Mouse (Mus musculus) bone marrow macrophage, adult 2 months (primary cell): Measurements from ENCODE around the gene Glud1. TPM values are rescaled to one million over a fixed set of nuclear protein-coding genes. Genes with fewer than 3 reads are reported as not detected.
"Not testable (repeated sequence)": the region's sequence is repeated elsewhere in the genome, so short reads cannot be mapped to it uniquely, and the experiment has no call there.

Experiments
- H3K27ac ChIP-seq: 2 replicates; pipeline ENCODE4 v1.5.1; 2012; ENCODE audit warnings: low read depth, low read length; ENCODE audit not compliant: insufficient read depth
- H3K4me1 ChIP-seq: 2 replicates; pipeline ENCODE4 v1.6.1; 2012; ENCODE audit warnings: low read length; ENCODE audit not compliant: control insufficient read depth, insufficient read depth
- H3K4me3 ChIP-seq: 2 replicates; pipeline ENCODE4 v1.5.1; 2012; ENCODE audit warnings: mild to moderate bottlenecking, low read length, moderate library complexity; ENCODE audit not compliant: insufficient read depth
- CTCF ChIP-seq: IDR thresholded peaks from 2 replicates; pipeline ENCODE4 v1.5.1; 2012; ENCODE audit warnings: low read depth, mild to moderate bottlenecking, low read length, moderate library complexity
- POLR2A ChIP-seq: IDR thresholded peaks from 2 replicates; pipeline ENCODE4 v1.6.1; 2012; ENCODE audit warnings: mild to moderate bottlenecking, low read depth, low read length, borderline replicate concordance
- polyA plus RNA-seq: library from polyadenylated mRNA; stranded (reverse); fragments of >200 nt; gene quantifications from 2 replicates; pipeline ENCODE4 v1.2.4, GENCODE M21; 2012; ENCODE audit not compliant: missing spikeins, insufficient read depth, insufficient read length

Glud1 gene
- polyA plus RNA-seq, 1 experiment: 197 TPM

GRCm38 (mm10) chr14:34311021-34311631, 599 bp downstream of the Glud1 start:
- TF ChIP-seq POLR2A (no peak), CTCF (no peak)
- H3K27ac ChIP-seq: peak overlapping the region; percentile 84
- H3K4me3 ChIP-seq: peak overlapping the region; percentile 88
- peaks cover 16% of the 10 kb centered on the region for H3K4me1 ChIP-seq

DNA sequence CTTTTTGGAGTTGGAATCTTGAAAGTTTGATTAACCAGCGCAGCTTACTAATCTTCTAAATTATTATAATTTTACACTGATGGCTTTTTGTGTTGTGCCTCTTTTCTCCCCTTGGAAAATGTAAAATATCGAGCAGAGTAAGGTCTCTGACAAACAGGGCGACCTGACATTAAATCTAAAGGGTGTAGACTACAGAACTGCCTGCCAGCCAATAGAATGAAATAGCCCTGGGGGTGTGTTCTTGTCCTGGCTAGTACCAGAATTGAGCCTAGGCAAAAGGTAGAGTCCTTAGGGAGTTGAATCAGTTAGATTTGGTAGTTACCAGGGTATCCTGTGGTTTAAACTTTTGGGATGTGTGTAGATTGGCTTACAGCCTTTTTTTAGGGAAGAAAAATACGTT, 1.2 kb downstream of the Glud1 start:
- Histone ChIP-seq H3K4me1 (peaks cover 16% of the 10 kb centered on the region), H3K4me3 (peak overlapping the region; percentile 88), H3K27ac (peak overlapping the region; percentile 84; the same call in 1 of the 2 replicates)
- TF ChIP-seq CTCF (no peak), POLR2A (no peak)

GRCm38 (mm10) chr14:34312339-34313048, 2.0 kb downstream of the Glud1 start:
- Histone ChIP-seq H3K27ac (peak overlapping the region; percentile 31), H3K4me3 (peak overlapping the region; percentile 54), H3K4me1 (peaks cover 13% of the 10 kb centered on the region)
- TF ChIP-seq CTCF: no peak

DNA sequence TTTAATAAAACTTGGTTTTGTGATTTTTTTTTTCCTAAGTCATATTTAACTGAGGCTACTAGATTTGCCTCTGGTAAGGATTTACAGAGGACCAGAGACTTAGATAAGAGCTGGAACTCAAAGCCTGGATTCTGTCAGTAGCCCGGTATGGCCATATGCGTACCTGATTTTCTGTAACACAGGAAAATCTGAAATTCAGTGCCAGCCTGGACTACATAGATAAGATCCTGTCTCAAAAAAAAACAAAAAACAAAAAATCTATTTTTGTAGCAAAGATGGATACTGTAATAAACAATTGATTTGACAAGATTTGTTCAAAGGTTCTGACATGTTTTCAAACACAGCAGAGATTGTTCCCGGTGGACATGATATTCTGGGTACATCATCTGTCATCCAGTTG, 3.1 kb downstream of the Glud1 start:
- TF ChIP-seq CTCF: no peak
- no peak for TF ChIP-seq POLR2A
- H3K4me3 ChIP-seq: no peak overlapping the region
- H3K4me1 ChIP-seq: peaks cover 14% of the 10 kb centered on the region
- no peak overlapping the region for H3K27ac ChIP-seq

GRCm38 (mm10) chr14:34314383-34314782, 3.9 kb downstream of the Glud1 start:
- Histone ChIP-seq H3K4me1 (peaks cover 12% of the 10 kb centered on the region), H3K4me3 (peak overlapping the region; percentile 10; the same call in 1 of the 2 replicates)
- not testable (repeated sequence) for H3K27ac ChIP-seq

DNA sequence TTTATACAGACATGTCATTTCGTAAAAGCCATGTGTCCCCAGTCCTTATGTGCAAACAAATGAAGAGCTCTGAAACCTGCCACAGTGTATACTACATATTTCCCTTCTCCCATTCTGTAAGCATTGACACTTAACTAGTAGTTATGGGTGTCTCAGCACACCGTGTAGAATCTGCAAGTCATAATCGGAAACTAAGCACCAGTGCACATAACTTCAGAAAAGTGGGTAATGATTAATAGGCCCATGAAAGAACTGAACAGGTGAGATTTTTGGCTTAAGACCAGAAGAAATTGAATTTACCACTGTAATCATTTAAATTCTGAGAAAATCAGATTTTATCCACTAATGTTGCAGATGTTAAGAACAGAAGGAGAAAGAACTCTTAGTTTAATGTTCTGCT, 4.3 kb downstream of the Glud1 start:
- Histone ChIP-seq H3K4me3 (no peak overlapping the region), H3K4me1 (peaks cover 11% of the 10 kb centered on the region), H3K27ac (no peak overlapping the region)
- TF ChIP-seq CTCF (no peak), POLR2A (no peak)

GRCm38 (mm10) chr14:34316346-34316745, 5.8 kb downstream of the Glud1 start:
- no peak for TF ChIP-seq CTCF
- no peak for TF ChIP-seq POLR2A

GRCm38 (mm10) chr14:34317431-34317830, 6.9 kb downstream of the Glud1 start:
- TF ChIP-seq CTCF (no peak), POLR2A (no peak)
- Histone ChIP-seq H3K27ac (no peak overlapping the region), H3K4me1 (peaks cover 11% of the 10 kb centered on the region), H3K4me3 (no peak overlapping the region)

More at GRCm38 (mm10) chr14:34316346-34316745, 5.8 kb downstream of the Glud1 start:
- Histone ChIP-seq H3K4me1 (peaks cover 11% of the 10 kb centered on the region), H3K27ac (no peak overlapping the region), H3K4me3 (no peak overlapping the region)

DNA sequence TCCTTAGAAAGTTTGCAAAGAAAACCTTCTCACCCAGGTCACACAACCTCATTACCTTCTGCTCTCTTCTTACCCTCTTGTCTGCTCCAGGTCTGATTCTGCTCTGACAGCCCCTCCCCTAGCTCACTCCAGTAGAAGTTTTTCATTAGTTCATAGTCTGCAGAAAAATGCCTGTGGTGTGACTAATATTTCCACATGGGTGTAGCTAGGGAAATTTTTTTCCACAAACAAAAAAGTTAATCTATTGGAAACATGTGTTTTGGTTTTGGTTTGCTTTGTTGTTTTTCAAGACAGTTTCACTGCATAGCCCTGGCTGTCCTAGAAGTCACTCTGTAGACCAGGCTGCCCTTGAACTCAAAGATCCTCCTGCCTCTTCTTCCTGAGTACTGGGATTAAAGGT, 7.6 kb downstream of the Glud1 start:
- Histone ChIP-seq H3K4me3 (no peak overlapping the region), H3K27ac (no peak overlapping the region), H3K4me1 (peaks cover 10% of the 10 kb centered on the region)
- TF ChIP-seq CTCF (no peak), POLR2A (no peak)

GRCm38 (mm10) chr14:34323576-34324085, 13.1 kb downstream of the Glud1 start:
- no peak overlapping the region for H3K27ac ChIP-seq
- no peaks in the 10 kb centered on the region for H3K4me1 ChIP-seq
- no peak overlapping the region for H3K4me3 ChIP-seq
- TF ChIP-seq CTCF (no peak), POLR2A (no peak)

DNA sequence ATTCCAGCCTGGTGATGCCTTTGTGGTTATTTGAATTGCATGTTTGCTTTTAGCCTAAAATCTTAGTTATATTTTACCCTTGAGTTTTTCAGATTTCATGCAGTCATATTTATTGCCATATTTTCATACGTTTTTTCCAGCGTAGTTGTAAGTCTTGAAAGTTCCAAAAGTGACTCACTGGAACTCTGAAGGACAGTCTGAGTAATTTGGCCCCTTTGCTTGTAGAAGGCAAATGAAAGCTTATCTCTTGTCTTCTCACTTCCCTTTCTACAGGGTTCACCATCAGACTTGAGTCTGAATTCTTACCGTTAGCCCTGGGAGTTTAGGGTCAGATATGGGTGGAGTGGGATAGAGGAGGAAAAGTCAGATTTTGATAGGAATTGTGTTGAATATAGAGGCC, 16.1 kb downstream of the Glud1 start:
- Histone ChIP-seq H3K27ac (no peak overlapping the region), H3K4me1 (no peaks in the 10 kb centered on the region), H3K4me3 (no peak overlapping the region)
- TF ChIP-seq POLR2A (no peak), CTCF (no peak)
